Mouse (Mus musculus) hindbrain, postnatal 0 days (tissue): ENCODE data around the gene Tbc1d23. TPM values are rescaled to one million over a fixed set of nuclear protein-coding genes. Genes with fewer than 3 reads are reported as not detected.
"Not testable (repeated sequence)": the region's sequence is repeated elsewhere in the genome, so short reads cannot be mapped to it uniquely, and the experiment has no call there.

Experiments used
- ATAC-seq: fragments of 200-750 bp; cut with Nextera tagmentation; 2 replicates; pipeline ENCODE4 v1.8.0; 2017; ENCODE audit warnings: mild to moderate bottlenecking, moderate TSS enrichment, moderate library complexity
- DNase-seq: peaks from one replicate; pipeline ENCODE4 v3.0.0-alpha.2; 2015; ENCODE audit warnings: low spot score
- H3K27ac ChIP-seq: fragments of 300-500 bp; sonication (generic); 2 replicates; pipeline ENCODE4 v1.5.1; 2014; ENCODE audit warnings: mild to moderate bottlenecking
- H3K27me3 ChIP-seq: fragments of 300-500 bp; sonication (generic); 2 replicates; pipeline ENCODE4 v1.6.1; 2014; ENCODE audit warnings: low read length, mixed read lengths; ENCODE audit not compliant: insufficient read depth
- H3K36me3 ChIP-seq: fragments of 300-500 bp; sonication (generic); 2 replicates; pipeline ENCODE4 v1.6.1; 2014; ENCODE audit warnings: low read length, mixed read lengths; ENCODE audit not compliant: insufficient read depth
- H3K4me1 ChIP-seq: fragments of 300-500 bp; sonication (generic); 2 replicates; pipeline ENCODE4 v1.6.1; 2014; ENCODE audit warnings: antibody characterized with exemption, low read length, mixed read lengths; ENCODE audit not compliant: insufficient read depth
- H3K4me2 ChIP-seq: fragments of 300-500 bp; sonication (generic); 2 replicates; pipeline ENCODE4 v1.6.1; 2014; ENCODE audit warnings: low read depth, mild to moderate bottlenecking, low read length, moderate library complexity, mixed read lengths
- H3K4me3 ChIP-seq: fragments of 300-500 bp; sonication (generic); 2 replicates; pipeline ENCODE4 v1.5.1; 2014; ENCODE audit warnings: low read length
- H3K9ac ChIP-seq: fragments of 300-500 bp; sonication (generic); replicated peaks from 2 replicates; pipeline ENCODE4 v1.6.1; 2014; ENCODE audit warnings: mild to moderate bottlenecking, low read length, moderate library complexity, mixed read lengths
- H3K9me3 ChIP-seq: fragments of 300-500 bp; sonication (generic); 2 replicates; pipeline ENCODE4 v1.6.1; 2016; ENCODE audit warnings: low read length, mixed read lengths
- CTCF ChIP-seq: IDR thresholded peaks from 2 replicates; pipeline ENCODE4 v1.5.1; 2016; ENCODE audit warnings: antibody characterized with exemption, control low read depth, low read depth
- WGBS: fragments of 180-500 bp; shearing (Covaris S2); extraction: QIAGEN DNeasy Blood & Tissue Kit; methylation state at CpG from one replicate; pipeline ENCODE4 v1.1.7; 2014; 5-methylcytosine and 5-hydroxymethylcytosine counted together
- polyA plus RNA-seq: library from polyadenylated mRNA; unstranded; fragments of >200 nt; fragmentation: Nextera tagmentation; extraction: Ambion mirVana; gene quantifications from 2 replicates; pipeline ENCODE4 v1.2.1, GENCODE M21; 2015
- total RNA-seq: library from RNA; depleted of rRNA; stranded (reverse); fragments of >200 nt; gene quantifications from 2 replicates; pipeline ENCODE4 v1.2.3, GENCODE M21; 2014

Gene Tbc1d23
- total and polyA plus RNA-seq, 2 experiments from 2014 or later, result 32.3 to 62.6 TPM

DNA sequence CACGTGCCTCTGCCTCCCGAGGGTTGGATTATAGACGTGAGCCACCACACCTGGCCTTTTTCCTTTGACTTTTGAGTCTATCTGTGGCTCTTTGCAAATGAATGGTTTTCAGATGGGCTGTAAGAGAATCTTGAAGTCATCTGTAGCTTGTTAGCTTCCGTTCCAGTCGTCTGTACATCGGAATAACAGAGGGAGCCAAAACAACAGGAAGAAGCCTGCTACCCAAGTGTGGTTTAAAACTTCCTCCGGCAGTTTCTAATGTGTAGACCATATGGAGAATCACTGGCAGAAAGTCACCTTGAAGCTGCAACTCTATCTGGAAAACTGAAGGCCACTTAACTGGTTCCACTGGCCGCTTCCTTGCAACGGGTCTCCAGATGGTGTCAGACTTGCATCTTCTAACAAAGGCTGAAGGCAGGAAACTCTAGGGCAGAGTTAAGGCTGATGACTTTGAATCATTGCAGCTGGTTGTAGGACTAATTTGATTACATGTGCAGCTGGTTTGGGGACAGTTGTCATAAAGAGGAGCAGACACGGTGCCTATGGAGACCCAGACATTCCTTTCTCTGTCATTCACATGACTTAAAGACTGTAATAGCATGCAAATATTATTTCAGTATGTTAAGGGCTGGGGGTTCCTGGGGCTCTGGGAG, 12.0 kb upstream of the Tbc1d23 start:
- WGBS, result 57% methylated on average over 10 of the region's 10 CpGs

GRCm38 (mm10) chr16:57242857-57243204, 11.5 kb upstream of the Tbc1d23 start:
- ATAC-seq (no peak), DNase-seq (no peak)
- no peak overlapping the region for H3K4me3 ChIP-seq
- no peaks in the 10 kb centered on the region for H3K9me3 ChIP-seq
- TF ChIP-seq CTCF, result no peak
- H3K9ac ChIP-seq, result no peak overlapping the region
- H3K4me2 ChIP-seq, result no peak overlapping the region
- H3K27ac ChIP-seq, result no peak overlapping the region
- WGBS, result 86% methylated on average over 5 of the region's 5 CpGs
- H3K36me3 ChIP-seq, result no peaks in the 10 kb centered on the region
- no peaks in the 10 kb centered on the region for H3K4me1 ChIP-seq
- no peaks in the 10 kb centered on the region for H3K27me3 ChIP-seq

More for the DNA sequence above, 12.0 kb upstream of the Tbc1d23 start:
- no peak overlapping the region for H3K9ac ChIP-seq
- no peaks in the 10 kb centered on the region for H3K9me3 ChIP-seq
- H3K27me3 ChIP-seq, result no peaks in the 10 kb centered on the region
- H3K4me1 ChIP-seq, result no peaks in the 10 kb centered on the region
- H3K27ac ChIP-seq, result no peak overlapping the region
- no peaks in the 10 kb centered on the region for H3K36me3 ChIP-seq
- DNase-seq (peak; percentile 9), ATAC-seq (peak; percentile 15)
- no peak overlapping the region for H3K4me3 ChIP-seq
- TF ChIP-seq CTCF, result no peak
- no peak overlapping the region for H3K4me2 ChIP-seq

GRCm38 (mm10) chr16:57235871-57236510, 4.7 kb upstream of the Tbc1d23 start:
- H3K4me3 ChIP-seq, result no peak overlapping the region
- no peak for TF ChIP-seq CTCF
- DNase-seq, result no peak
- H3K9me3 ChIP-seq, result no peaks in the 10 kb centered on the region
- H3K27me3 ChIP-seq, result no peaks in the 10 kb centered on the region
- H3K27ac ChIP-seq, result no peak overlapping the region
- no peak overlapping the region for H3K4me2 ChIP-seq
- H3K9ac ChIP-seq, result no peak overlapping the region
- WGBS, result 68% methylated on average over 7 of the region's 7 CpGs
- no peaks in the 10 kb centered on the region for H3K36me3 ChIP-seq
- ATAC-seq, result no peak
- no peaks in the 10 kb centered on the region for H3K4me1 ChIP-seq

- WGBS, result 70% methylated on average over 4 of the region's 5 CpGs
- not testable (repeated sequence) for ATAC-seq, DNase-seq, H3K4me1 ChIP-seq, H3K27me3 ChIP-seq, H3K9ac ChIP-seq, H3K36me3 ChIP-seq, H3K27ac ChIP-seq, H3K9me3 ChIP-seq
- peak overlapping the region; percentile 53 for H3K4me2 ChIP-seq
- peak overlapping the region; percentile 88 for H3K4me3 ChIP-seq
These were observed 620 bp upstream of the Tbc1d23 start for GRCm38 (mm10) chr16:57231937-57232310.

- H3K4me3 ChIP-seq, result no peak overlapping the region
- H3K27me3 ChIP-seq, result no peaks in the 10 kb centered on the region
- H3K36me3 ChIP-seq, result no peaks in the 10 kb centered on the region
- ATAC-seq (no peak), DNase-seq (no peak)
- H3K9ac ChIP-seq, result no peak overlapping the region
- H3K9me3 ChIP-seq, result no peaks in the 10 kb centered on the region
- 82% methylated on average over 5 of the region's 5 CpGs for WGBS
- no peak overlapping the region for H3K27ac ChIP-seq
- H3K4me1 ChIP-seq, result peaks cover 5% of the 10 kb centered on the region; the same call in 1 of the 2 replicates
- no peak for TF ChIP-seq CTCF
- no peak overlapping the region for H3K4me2 ChIP-seq
These were observed 4.9 kb downstream of the Tbc1d23 start for GRCm38 (mm10) chr16:57226444-57226843.

DNA sequence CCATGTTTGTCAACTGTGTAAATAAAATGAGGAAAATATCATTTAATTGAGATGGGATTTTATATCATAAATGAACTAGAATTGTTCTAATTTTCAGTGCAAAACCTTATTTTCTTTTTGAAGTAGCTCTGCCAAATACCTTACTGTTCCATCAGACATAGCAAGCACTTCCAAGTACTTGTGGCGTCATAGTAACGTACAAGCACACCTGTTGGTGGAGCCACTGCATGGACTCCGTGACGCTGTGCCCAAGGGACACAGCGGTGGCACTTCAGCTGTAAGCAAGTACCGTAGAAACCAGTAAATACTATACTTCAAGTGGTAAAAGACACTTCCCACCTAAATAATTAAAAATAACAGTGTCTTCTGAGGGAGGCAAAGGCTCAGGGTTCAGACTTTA, 10.9 kb downstream of the Tbc1d23 start:
- H3K4me3 ChIP-seq, result no peak overlapping the region
- H3K27ac ChIP-seq, result no peak overlapping the region
- no peak for DNase-seq
- no peak for ATAC-seq
- H3K36me3 ChIP-seq, result peaks cover 7% of the 10 kb centered on the region; the same call in 1 of the 2 replicates
- no peaks in the 10 kb centered on the region for H3K27me3 ChIP-seq
- H3K4me1 ChIP-seq, result no peaks in the 10 kb centered on the region
- H3K9ac ChIP-seq, result no peak overlapping the region
- no peak overlapping the region for H3K4me2 ChIP-seq
- TF ChIP-seq CTCF, result no peak
- WGBS, result 92% methylated on average over 6 of the region's 6 CpGs
- H3K9me3 ChIP-seq, result no peaks in the 10 kb centered on the region

DNA sequence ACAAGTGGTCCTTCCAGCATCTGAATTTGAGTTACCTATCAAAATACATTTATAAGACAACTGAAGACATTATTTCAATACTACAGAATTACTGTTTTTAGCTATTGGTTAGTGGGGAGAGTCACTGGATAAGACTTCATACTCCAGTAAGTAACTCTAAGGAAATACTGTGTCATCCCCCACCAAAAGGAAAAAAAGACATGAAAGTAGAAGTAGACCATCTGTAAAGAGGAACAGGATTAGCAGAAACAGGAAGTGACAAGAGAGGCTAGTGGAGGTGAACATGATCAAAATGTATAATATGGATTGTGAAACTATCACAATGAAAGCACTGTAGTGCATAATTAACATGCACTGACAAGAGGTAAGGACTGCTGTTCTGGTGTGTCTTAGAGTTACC, 15.3 kb downstream of the Tbc1d23 start:
- ATAC-seq (no peak), DNase-seq (no peak)
- H3K4me2 ChIP-seq, result no peak overlapping the region

More for the DNA sequence above, 15.3 kb downstream of the Tbc1d23 start:
- no peaks in the 10 kb centered on the region for H3K9me3 ChIP-seq
- H3K4me3 ChIP-seq, result no peak overlapping the region
- H3K4me1 ChIP-seq, result no peaks in the 10 kb centered on the region
- TF ChIP-seq CTCF, result no peak
- H3K9ac ChIP-seq, result no peak overlapping the region
- peaks cover 17% of the 10 kb centered on the region; the same call in 1 of the 2 replicates for H3K36me3 ChIP-seq
- no peaks in the 10 kb centered on the region for H3K27me3 ChIP-seq
- H3K27ac ChIP-seq, result no peak overlapping the region
